Mouse (Mus musculus) ES-Bruce4 (cell line): ENCODE data around the gene Fam155a.

Experiments used
- CTCF ChIP-seq: IDR thresholded peaks from one replicate; pipeline ENCODE4 v1.8.1; 2011; ENCODE audit warnings: low read depth, low read length
- EP300 ChIP-seq: IDR thresholded peaks from 2 replicates; pipeline ENCODE4 v1.6.1; 2011; ENCODE audit warnings: low read depth, low read length; ENCODE audit not compliant: insufficient read depth
- POLR2A ChIP-seq: IDR thresholded peaks from one replicate; pipeline ENCODE4 v1.8.1; 2011; ENCODE audit warnings: low read length; ENCODE audit not compliant: insufficient read depth

- TF ChIP-seq CTCF (no peak), POLR2A (no peak), EP300 (no peak)
Observed at GRCm38 (mm10) chr8:9288015-9288729, 482.8 kb downstream of the Fam155a start.
